Mouse (Mus musculus): Measurements from ENCODE around the gene Tyk2. TPM values are rescaled to one million over a fixed set of nuclear protein-coding genes. Genes with fewer than 3 reads are reported as not detected.

The Tyk2 gene
- total RNA-seq, 1 experiment, result 16.8 TPM

DNA sequence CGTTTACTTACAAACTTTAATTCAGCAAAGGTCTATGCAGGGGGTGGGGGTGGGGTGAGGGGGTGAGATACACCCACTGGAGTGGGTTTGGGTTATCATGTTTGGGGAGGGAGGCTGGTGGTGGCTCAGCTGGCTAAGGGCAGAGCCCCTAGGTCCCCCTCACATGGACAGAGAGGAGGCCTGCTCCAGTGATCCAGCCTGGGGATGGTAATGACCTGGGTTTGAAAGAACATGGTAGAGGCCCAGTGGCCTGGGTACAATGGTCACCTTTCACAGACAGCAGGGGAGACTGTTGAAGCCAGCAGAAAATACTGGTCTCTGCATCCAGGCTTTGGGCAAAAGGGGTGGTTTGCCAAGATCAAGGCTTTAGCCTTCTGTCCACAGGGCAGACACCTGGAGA, 56.9 kb downstream of the Tyk2 start:
- Histone ChIP-seq H3K9ac (ENCODE audit: insufficient read depth, low read depth, low read length, poor library complexity, severe bottlenecking) (no peak overlapping the region), H3K27ac (ENCODE audit: insufficient read depth, low read depth, low read length, poor library complexity, severe bottlenecking) (no peak overlapping the region), H3K36me3 (ENCODE audit: control insufficient read depth, insufficient read depth, low read length, poor library complexity, severe bottlenecking) (peaks cover 46% of the 10 kb centered on the region), H3K9me3 (ENCODE audit: control insufficient read depth, insufficient read depth, low read depth, low read length) (no peaks in the 10 kb centered on the region), H3K4me1 (ENCODE audit: control insufficient read depth in 2 of 2, insufficient read depth in 2 of 2, low read length in 2 of 2, poor library complexity in 1 of 2) (no peaks in the 10 kb centered on the region), H3K4me3 (ENCODE audit: insufficient read depth in 1 of 2, low read depth in 1 of 2, low read length in 2 of 2, poor library complexity in 1 of 2, severe bottlenecking in 1 of 2) (no peak overlapping the region)
- no peak for TF ChIP-seq HCFC1 (IDR thresholded peaks at IDR 0.05; ENCODE audit: borderline replicate concordance, insufficient read depth, low read length)
- TF ChIP-seq ZC3H11A (IDR thresholded peaks at IDR 0.05; ENCODE audit: borderline replicate concordance, low read depth, low read length), result no peak
- TF ChIP-seq CHD2 (IDR thresholded peaks at IDR 0.05; ENCODE audit: low read depth, low read length), result no peak
- no peak for TF ChIP-seq MAFK (IDR thresholded peaks at IDR 0.05; ENCODE audit: insufficient read depth, low read depth, low read length)
- TF ChIP-seq ZNF384 (IDR thresholded peaks at IDR 0.05; ENCODE audit: low read depth, low read length), result no peak
- in situ Hi-C loops (cut with MboI; ENCODE audit: low sequenced_read_pairs in 2 of 2, unreplicated experiment in 2 of 2), result no loop called here
- DNase-seq (ENCODE audit: low read depth, low spot score), result no peak

DNA sequence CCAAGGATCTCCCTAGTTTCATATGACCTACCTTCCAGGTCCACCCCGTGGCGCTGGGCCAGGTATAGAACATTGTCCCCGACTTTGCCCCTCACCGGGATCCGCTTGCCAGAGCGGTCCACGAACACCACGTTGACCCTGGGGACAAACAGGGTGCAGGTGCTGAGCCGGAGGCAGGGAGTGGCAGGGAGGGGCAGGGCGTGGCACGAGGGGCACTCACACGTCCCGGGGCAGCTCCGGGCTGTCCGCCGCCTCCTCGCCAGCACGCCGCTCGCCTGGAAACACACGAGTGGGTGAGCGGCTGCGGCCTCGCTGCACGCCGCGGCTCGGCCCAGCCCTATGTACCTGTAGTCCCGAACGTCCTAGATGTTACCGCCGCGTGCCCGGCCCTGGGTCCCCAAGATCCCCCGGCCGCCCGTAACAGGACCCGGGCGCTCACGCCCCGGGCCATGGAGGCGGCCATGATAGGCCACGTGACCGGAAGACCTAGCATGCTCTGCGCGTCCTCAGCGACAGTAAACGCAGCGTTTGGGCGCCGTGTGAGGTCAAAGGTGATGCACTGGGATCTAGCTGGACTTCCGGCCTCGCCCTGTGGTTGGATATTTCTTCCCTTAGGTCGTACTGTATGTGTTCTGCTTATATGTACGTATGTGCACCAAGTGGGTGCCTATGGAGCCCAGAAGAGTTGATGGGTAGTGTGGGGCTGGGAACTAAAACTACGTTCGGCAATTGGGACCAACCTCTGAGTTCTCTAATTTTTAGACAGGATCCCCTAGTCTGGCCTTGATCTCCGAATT, 57.8 kb downstream of the Tyk2 start, which contains the start of the genes Gm49373 and Fdx1l:
Gm49373 (minus strand) TSS at position 53 of the 797 bp plus-strand sequence.
Fdx1l (minus strand) TSS at position 571 of the 797 bp plus-strand sequence.
- Histone ChIP-seq H3K9me3 (ENCODE audit: control insufficient read depth, insufficient read depth, low read depth, low read length) (no peaks in the 10 kb centered on the region), H3K27ac (ENCODE audit: insufficient read depth, low read depth, low read length, poor library complexity, severe bottlenecking) (peak within 1 kb of the TSS; percentile 72), H3K4me3 (ENCODE audit: insufficient read depth in 1 of 2, low read depth in 1 of 2, low read length in 2 of 2, poor library complexity in 1 of 2, severe bottlenecking in 1 of 2) (peak within 1 kb of the TSS; percentile 89 to 92), H3K9ac (ENCODE audit: insufficient read depth, low read depth, low read length, poor library complexity, severe bottlenecking) (peak within 1 kb of the TSS; percentile 94), H3K36me3 (ENCODE audit: control insufficient read depth, insufficient read depth, low read length, poor library complexity, severe bottlenecking) (peaks cover 37% of the 10 kb centered on the region), H3K4me1 (ENCODE audit: control insufficient read depth in 2 of 2, insufficient read depth in 2 of 2, low read length in 2 of 2, poor library complexity in 1 of 2) (no peaks in the 10 kb centered on the region)
- DNase-seq (ENCODE audit: low read depth, low spot score), result peak; percentile 69
- TF ChIP-seq CHD2 (IDR thresholded peaks at IDR 0.05; ENCODE audit: low read depth, low read length) (peak; percentile 42; the same call in 1 of the 2 replicates), HCFC1 (IDR thresholded peaks at IDR 0.05; ENCODE audit: borderline replicate concordance, insufficient read depth, low read length) (peak; percentile 81), MAFK (IDR thresholded peaks at IDR 0.05; ENCODE audit: insufficient read depth, low read depth, low read length) (no peak)
- in situ Hi-C loops (cut with MboI; ENCODE audit: low sequenced_read_pairs in 2 of 2, unreplicated experiment in 2 of 2), result no loop called here

DNA sequence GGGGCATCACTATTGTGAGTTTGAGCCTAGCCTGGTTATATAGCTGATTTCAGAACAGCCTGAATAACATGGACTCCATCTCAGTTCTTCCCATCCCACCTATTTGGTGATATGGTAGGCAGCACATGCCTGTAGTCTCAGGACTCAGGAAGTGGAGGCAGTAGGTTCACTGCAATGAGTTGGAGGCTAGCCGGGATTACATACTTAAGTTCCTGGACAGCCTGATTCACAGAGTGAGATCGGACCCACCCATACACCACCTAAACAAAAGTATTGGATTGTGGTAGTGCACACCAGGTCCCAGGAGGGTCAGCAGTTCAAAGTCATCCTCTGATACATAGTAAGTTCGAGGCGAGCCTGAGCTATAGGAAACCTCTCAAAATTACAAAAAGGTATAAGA, 58.4 kb downstream of the Tyk2 start:
- Histone ChIP-seq H3K36me3 (ENCODE audit: control insufficient read depth, insufficient read depth, low read length, poor library complexity, severe bottlenecking) (peaks cover 39% of the 10 kb centered on the region), H3K4me3 (ENCODE audit: insufficient read depth in 1 of 2, low read depth in 1 of 2, low read length in 2 of 2, poor library complexity in 1 of 2, severe bottlenecking in 1 of 2) (peak overlapping the region; percentile 89 to 92), H3K9ac (ENCODE audit: insufficient read depth, low read depth, low read length, poor library complexity, severe bottlenecking) (peak overlapping the region; percentile 94), H3K4me1 (ENCODE audit: control insufficient read depth in 2 of 2, insufficient read depth in 2 of 2, low read length in 2 of 2, poor library complexity in 1 of 2) (no peaks in the 10 kb centered on the region), H3K9me3 (ENCODE audit: control insufficient read depth, insufficient read depth, low read depth, low read length) (no peaks in the 10 kb centered on the region), H3K27ac (ENCODE audit: insufficient read depth, low read depth, low read length, poor library complexity, severe bottlenecking) (peak overlapping the region; percentile 72; the same call in 1 of the 2 replicates)
- in situ Hi-C loops (cut with MboI; ENCODE audit: low sequenced_read_pairs in 2 of 2, unreplicated experiment in 2 of 2), result no loop called here
- TF ChIP-seq CHD2 (IDR thresholded peaks at IDR 0.05; ENCODE audit: low read depth, low read length) (no peak), MAFK (IDR thresholded peaks at IDR 0.05; ENCODE audit: insufficient read depth, low read depth, low read length) (no peak), ZNF384 (IDR thresholded peaks at IDR 0.05; ENCODE audit: low read depth, low read length) (no peak), ZC3H11A (IDR thresholded peaks at IDR 0.05; ENCODE audit: borderline replicate concordance, low read depth, low read length) (no peak), HCFC1 (IDR thresholded peaks at IDR 0.05; ENCODE audit: borderline replicate concordance, insufficient read depth, low read length) (no peak)
- peak; percentile 16 for DNase-seq (ENCODE audit: low read depth, low spot score)

DNA sequence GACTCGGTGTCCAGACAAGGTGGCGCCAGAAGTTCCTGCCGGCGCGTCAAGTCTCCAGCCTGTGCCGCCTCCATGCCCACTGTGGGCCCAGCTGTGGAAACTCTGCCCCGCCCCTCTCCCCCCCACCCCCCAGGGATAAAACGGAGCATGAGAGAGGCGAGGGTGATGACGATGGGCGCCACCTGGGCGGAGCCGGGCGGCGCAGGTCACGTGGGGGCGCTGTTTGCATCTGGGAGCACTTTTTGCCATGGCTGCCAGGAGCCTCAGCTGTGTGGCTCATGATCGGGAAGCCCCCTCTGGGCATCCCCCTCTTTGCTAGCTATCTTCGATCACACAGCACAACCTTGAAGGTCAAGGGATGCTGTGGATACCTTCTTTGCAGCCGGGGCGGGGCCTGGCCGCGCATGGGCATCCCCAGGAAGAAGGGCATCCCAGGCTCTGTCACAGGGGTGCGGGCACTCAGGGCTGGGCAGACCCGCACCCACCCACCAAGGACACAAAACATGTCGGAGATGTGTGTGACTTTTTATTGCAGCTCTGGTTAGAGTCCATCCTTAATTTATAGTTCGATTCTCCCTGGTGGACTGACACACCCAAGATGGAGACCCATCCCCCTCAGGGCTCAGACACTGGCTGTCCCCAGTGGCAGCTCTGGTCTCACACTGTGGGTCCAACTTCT, 63.9 kb downstream of the Tyk2 start, which contains the start of gene Zglp1:
Zglp1 (minus strand) TSS at position 88 of the 679 bp plus-strand sequence.
- H3K4me1 ChIP-seq (ENCODE audit: control insufficient read depth in 2 of 2, insufficient read depth in 2 of 2, low read length in 2 of 2, poor library complexity in 1 of 2), result peaks cover 0 to 6% of the 10 kb centered on the region in 2 experiments; a peak in 1 of 4 replicates
- H3K27ac ChIP-seq (ENCODE audit: insufficient read depth, low read depth, low read length, poor library complexity, severe bottlenecking), result no peak within 1 kb of the TSS
- H3K4me3 ChIP-seq (ENCODE audit: insufficient read depth in 1 of 2, low read depth in 1 of 2, low read length in 2 of 2, poor library complexity in 1 of 2, severe bottlenecking in 1 of 2), result peak within 1 kb of the TSS; percentile 56 to 57
- H3K9ac ChIP-seq (ENCODE audit: insufficient read depth, low read depth, low read length, poor library complexity, severe bottlenecking), result peak within 1 kb of the TSS; percentile 21; the same call in 1 of the 2 replicates
- TF ChIP-seq ZNF384 (IDR thresholded peaks at IDR 0.05; ENCODE audit: low read depth, low read length), result no peak
- in situ Hi-C loops (cut with MboI; ENCODE audit: low sequenced_read_pairs in 2 of 2, unreplicated experiment in 2 of 2), result no loop called here
- no peaks in the 10 kb centered on the region for H3K9me3 ChIP-seq (ENCODE audit: control insufficient read depth, insufficient read depth, low read depth, low read length)
- DNase-seq (ENCODE audit: low read depth, low spot score), result no peak
- H3K36me3 ChIP-seq (ENCODE audit: control insufficient read depth, insufficient read depth, low read length, poor library complexity, severe bottlenecking), result peaks cover 26% of the 10 kb centered on the region; the same call in 1 of the 2 replicates
